Mouse (Mus musculus) heart, adult 8-10 months (tissue): ENCODE data around the gene Gimap5. TPM values are rescaled to one million over a fixed set of nuclear protein-coding genes. Genes with fewer than 3 reads are reported as not detected.
A peak's percentile ranks its signal among the peaks of the same experiment; 100 is the strongest.

Experiments used
- DNase-seq: peaks from one replicate; pipeline ENCODE4 v3.0.0; 2022; ENCODE audit warnings: low spot score
- total RNA-seq, 4 experiments: library from RNA; stranded (reverse); gene quantifications; 2 replicates each; pipeline ENCODE4 v1.2.4; 2022

Gene Gimap5
- 1 to 10 TPM; 4.1 to 5.0 (median 4.5) TPM for total RNA-seq

DNA sequence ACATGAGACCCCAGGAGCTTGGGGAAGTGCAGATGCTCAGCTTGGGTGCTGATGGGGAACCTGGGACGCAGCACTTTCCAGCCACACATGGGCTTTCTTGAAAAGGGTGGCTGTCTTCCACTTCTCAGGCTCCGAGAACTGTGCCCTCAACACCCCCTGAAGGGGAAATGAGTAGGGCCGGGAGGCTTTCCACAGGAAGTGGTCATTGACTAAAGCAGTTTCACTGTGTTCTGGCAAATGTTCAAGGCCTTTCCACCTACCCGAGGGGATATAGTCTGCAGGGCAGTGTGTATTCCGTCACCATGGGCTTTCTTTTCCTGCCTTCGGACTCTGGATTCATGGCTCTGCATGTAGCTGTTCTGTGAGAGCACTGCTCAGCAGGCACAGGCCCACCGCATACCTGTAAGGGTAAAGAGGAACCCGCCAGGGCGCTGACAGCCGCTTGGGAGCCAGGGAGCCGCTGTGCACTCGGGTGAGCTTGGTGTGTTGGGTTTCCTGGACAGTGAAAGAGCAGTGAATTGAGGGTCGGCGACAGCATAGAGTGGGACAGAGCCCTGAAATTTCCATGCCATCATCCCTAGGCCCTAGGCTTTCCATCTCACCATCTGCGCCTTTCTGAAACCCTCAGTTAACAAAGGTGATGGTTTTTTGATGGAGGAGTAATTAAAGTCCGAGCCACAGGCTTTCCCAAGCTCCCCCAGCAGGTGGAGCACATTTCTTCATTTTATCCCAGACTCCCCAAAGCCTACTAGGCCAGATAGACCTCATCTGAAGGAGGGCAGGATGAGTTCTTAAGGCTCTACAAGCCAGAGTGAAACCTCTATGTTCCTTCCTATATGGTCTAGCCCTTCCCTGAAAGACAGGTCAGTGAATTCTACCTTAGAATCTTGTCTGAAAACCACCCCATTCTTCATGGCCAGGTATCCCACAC lies at the start of gene Gimap5:
Gimap5 (plus strand) TSS at position 239 of the 931 bp plus-strand sequence.
- DNase-seq = peak; percentile 76

DNA sequence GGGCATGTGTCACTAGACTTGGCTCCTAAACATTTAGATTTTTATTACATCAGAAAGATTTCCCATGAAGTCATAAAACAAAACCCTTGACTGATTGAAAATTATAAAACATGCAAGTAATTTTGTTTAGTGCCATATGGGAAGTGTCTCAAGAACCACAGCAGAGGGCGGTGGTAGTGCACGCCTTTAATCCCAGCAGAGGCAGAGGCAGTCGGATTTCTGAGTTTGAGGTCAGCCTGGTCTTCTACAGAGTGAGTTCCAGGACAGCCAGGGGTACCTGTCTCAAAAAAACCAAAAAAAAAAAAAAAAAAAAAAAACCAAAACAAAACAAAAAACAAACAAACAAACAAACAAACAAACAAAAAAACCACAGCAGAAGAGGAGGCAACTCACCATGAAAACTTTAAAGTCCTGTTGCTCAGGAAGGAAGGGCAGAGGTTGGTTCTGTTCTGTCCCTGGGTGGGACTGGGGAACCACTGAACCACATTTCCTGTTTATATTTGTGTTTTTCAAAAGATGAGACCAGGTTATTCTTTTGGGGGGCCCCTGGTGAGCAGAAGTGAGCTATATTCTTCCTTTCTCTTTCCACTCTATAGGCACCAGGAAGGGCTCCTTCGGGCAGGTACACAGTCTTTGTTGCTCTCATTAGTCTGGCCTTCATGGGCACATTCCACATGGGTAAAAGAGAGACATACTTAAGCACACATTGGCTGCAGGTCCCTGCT lies 49.0 kb upstream of the Gimap5 start:
- no peak for DNase-seq

DNA sequence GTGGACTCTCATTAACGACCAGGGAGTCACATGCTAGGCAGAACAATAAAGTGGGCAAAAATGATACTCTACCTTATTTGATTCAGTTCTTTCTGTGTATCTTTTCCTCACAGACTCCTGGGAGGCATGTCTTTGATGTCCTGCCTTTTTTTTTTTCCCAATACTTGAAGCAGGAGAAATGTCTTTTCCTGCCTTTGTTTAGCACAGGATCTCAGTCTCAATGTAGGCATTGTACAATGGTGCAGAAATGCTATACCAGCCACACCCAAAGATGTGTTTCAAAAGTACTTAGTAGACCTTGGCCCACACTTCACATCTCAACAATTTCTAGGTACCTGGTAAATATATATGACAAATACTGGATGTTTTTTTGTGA lies 48.5 kb upstream of the Gimap5 start:
- DNase-seq = no peak

DNA sequence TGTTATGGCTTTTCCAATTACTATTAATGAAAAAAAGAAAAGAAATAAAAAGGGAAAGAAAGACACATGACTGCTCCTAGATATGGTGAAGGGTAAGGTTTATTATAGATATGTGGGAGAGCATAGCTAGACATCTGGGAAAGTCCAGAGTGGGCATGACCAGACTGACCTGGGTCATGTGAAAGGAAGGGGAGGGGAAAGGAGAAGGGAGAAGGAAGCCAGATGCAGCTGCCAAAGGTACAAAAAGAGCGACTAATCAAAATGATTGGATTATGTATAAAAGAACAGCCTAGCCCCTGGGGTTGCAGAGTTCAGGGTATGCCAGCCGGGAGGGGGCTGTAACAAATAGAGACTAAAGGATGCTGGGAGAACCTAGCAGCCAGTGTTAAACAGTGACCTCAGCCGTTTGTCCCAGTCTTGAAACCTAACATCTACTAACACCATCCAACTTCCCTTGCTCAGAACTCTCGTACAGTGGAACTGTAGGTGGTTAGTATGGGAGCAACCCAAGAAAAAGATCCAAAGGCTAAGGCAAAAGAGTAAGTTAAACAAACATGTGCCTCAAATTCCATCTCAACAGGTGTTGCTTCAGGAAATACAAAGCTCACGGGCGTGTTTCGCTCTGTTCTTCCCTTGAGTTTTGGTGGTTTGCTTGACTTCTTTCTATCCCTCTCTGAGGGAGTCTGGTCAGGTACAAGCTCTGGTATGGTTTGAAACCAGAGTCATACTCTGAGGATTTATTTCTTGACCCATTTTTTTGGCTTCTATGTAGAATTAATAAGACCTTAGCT lies 47.7 kb upstream of the Gimap5 start:
- no peak for DNase-seq

DNA sequence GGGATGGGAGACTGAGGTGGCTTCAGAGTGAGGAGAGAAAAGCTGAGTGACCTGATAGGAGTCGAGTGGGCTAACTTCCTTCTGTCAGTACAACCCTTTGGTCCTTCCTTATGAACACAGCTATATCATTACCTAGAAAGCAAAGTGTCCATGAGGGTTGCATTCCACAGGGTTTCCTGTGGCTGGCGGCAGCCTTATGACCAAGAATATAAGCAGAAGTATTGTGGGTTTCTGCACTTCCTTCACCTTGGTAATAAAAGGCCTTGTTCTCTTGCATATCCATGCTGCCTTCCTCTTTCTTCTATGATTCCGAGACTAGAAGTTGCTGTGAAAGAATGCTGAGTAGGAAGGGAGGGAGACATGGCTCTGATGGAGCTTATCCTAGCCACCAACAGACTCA lies 47.1 kb upstream of the Gimap5 start:
- DNase-seq = no peak

DNA sequence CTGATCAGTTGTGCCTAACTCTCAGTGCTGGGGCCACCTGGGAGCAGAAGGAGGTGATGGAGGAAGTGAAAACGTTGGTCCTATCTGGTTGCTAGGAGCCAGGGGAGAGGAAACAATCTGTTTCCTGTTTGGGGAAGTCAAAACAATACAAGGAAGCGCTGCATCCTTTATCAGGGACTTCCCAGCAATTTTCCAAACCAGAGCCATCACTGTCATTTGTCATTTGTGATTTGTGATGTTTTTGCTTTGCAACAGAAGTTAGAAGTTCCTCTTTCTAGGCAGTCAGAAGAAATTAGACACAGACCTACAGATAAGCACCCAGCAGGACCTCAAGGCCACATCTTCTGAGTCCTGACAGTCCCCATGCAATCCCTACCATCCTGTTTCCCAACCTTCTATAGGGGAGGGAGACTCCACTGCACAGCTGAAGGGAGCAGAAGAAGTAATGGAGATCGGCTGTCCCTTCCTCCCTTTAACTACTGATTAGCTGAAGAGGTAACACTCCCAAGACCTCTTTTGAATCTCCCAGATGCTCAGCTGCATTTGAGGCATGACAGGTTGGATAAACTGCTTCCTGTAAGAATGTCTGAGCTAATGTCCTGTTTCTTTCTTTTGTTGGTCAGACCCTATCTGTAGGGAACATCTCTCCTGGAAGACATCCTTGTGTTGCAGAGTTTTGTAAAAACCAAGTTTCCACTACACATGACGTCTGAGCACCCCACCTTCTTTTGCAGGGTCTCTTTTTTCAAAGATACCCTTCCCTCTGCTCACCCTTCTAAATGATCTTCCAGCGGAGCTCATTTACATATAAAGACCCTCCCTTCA lies 45.5 kb upstream of the Gimap5 start:
- DNase-seq = peak; percentile 82

DNA sequence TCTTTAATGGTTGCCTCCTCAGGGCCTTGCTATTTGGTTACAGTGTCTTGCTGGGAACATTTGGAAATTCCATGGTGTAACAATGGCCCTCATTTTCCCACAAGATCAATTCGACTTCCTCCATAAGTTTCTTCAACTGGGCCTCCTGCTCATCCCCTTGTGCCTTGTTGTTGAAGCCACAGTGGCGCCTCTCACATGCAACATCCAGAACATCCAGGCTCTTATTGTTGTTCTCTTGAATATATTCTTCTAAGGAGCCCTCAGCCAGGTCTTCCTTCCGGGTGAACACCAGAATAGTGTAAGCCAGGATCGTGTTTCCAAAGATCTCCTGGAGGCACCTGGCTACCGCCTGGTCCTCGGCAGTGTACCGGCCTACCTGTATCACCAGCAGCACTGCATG lies 43.9 kb upstream of the Gimap5 start:
- DNase-seq = no peak

DNA sequence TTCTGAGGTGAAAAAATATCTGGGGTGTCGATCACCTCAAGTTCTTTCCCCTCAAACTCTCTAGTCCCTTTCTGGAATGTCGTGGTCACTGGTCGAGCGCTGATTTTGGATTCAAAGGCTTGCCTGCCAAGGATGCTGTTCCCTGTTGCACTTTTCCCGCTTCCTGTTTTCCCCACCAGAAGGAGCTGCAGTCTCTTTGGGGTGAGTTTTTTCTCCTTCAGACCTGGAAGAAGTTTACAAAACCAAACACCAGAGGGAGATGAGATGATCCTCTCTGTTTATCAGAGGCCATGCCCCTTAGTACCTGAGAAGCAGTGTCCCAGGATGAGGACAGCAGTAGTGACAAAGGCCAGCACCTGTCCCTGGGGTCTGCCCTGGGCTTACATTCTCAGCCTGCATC lies 43.4 kb upstream of the Gimap5 start:
- DNase-seq = no peak

DNA sequence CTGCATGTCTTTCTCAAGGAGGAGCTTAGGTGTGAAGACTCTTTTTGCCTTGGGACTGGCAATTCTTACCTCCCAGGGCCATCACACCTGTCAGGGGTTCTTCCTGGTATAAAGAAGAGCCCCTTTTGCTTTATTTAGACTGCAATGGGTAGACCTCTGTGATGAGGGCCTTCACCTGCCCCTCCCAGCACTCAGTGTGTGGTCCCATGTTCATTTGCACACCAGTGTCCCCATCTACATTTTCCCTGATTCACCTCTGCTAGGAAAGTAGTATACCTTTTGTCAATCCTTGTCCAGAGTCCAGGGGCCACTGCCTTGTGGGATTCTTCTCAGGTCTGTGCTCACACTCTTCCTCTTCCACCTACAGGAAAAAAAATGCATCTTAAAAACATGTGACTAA lies 41.9 kb upstream of the Gimap5 start:
- no peak for DNase-seq

DNA sequence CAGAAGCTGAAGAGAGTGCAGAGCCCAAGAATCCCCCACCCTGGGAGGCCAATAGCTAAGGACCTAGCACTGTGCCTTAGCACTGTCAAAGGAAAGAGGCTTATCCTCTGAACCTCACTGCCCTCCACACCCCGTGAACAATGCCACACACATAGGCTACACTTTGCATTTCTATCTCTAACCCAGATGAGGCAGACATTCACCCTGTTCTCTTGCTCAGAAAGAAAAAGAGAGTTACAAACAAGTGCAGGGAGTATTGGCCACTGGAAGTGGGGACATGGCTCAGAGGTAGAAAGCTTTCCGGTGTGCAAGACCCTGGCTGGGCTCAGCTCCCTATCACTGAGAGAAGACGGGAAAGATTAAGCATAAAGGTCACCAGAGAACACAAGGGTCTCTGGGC lies 39.9 kb upstream of the Gimap5 start:
- no peak for DNase-seq

DNA sequence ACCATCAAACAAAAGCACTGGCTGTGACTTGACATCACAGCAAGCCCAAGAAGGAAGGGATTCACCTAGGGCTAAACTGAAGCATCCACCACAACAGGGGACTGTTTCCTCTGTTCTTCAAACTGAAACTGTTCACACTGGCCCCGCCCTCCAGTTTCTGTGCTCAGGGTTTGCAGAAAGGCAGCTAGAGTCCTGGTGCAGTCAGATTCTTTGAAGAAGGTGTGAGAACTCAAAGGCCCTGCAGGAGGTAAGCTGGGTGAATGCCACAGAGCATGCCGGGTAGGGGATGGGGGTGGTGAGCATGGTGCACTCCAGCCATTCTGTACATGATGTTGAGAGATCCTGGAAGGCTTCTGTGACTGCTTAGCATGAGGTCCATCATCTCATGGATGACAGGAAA lies 27.5 kb upstream of the Gimap5 start, which contains the start of the genes Gm28053 and Gimap7:
Gm28053 (plus strand) TSS at position 153 of the 400 bp plus-strand sequence.
Gimap7 (plus strand) TSS at position 167 of the 400 bp plus-strand sequence.
- DNase-seq = no peak

DNA sequence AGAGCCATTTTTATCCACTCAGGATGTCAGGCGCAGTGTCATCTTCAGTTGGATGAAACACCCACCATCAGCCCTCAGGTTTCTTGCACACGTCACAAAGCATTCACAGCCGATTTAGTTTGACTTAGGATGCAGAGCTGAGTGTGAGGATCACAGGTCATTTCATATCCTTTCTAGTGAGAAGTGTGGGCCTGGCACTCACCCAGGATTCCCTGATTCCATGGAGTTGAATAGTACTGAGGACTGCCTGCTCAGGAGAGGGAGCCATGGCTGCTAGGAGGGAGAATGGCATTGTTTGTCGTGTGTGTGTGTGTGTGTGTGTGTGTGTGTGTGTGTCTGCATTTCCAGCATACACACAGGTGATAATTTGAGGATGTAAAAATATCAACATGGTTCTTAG lies 25.7 kb upstream of the Gimap5 start:
- no peak for DNase-seq

DNA sequence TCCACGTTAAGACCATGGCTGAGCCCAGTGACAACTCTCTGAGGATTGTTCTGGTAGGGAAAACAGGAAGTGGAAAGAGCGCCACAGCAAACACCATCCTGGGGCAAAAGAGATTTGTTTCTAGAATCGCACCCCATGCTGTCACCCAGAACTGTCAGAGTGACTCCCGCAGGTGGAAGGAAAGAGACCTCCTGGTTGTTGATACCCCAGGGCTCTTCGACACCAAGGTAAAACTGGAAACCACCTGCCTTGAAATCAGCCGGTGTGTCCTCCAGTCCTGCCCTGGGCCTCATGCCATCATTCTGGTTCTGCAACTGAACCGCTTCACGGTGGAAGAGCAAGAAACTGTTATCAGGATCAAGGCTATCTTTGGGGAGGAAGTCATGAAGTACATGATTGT lies 22.5 kb upstream of the Gimap5 start:
- no peak for DNase-seq

DNA sequence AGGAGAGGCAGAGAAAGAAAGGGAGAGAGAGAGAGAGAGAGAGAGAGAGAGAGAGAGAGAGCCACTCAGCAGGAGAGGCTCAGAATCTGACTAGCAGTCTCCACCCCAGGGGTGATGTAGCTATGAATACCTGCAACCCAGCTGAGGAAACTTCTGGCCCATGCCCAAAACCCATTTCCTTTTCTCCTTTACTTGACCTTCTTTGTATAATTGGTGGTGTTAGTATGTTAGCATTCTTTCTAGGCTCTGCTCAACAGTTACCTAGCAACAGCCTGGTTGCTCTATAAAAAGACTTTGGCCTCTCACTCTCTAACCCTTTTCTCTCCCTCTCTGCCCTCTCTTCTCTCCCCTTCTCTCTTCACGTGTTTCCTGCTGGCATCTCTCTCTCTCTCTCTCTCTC lies 20.5 kb upstream of the Gimap5 start:
- peak; percentile 87 for DNase-seq

DNA sequence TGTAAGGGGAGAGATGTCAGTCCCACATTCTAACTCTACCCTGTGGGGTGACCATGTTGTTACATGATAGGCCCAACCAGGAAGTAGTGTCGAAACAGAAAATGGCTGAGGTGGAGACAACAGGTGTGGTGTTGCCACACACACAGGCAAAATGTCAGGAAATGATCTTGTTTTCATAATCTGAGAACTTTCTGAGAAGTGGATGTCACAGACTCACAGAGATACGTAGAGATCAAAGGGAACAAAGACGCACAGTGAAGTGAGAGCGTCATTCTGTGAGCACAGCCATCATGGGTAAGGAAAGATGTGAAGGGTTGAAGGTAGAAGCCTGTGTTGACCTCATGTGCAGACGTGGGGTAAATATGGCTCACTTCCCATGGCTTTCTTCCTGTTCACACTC lies 18.2 kb upstream of the Gimap5 start:
- no peak for DNase-seq

DNA sequence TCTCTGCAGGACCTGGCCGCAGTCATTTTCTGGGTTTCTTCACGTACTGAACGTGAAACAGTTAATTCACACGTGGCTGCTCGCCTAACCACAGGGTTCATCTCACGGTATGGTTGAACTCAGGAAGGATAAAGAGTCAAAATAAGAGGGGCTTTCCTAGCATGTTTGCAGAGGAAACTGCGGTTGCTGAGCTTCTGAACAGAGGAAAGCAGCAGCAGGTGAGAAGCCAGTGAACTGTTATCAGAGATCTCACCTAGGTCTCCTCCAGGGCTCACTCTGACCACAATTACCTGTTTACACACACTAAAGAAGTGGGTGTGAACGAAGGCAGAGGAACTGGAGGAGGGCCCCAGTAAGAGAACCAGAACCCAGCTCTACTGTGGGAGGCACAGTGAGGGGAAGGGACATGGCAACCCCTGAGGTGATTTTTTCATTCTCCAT lies 13.1 kb upstream of the Gimap5 start:
- DNase-seq = no peak

DNA sequence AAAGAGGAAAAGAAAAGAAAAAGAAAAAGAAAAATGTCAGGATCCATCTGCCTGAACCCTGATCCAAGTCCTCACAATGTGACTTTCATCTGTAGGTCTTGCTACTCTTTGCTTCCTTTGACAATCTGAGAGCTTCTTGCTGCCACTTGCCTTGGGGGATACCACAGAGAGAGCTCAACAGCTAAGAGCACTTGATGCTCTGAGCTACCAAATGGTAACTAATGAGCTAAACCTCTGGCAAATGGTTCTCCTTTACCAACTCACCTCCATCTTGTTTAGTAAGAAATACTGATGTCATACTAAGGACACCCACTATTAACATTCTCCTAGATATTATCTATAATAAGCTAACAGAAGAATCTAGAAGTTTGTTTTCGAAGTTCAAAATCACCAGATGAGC lies 12.3 kb upstream of the Gimap5 start:
- no peak for DNase-seq

DNA sequence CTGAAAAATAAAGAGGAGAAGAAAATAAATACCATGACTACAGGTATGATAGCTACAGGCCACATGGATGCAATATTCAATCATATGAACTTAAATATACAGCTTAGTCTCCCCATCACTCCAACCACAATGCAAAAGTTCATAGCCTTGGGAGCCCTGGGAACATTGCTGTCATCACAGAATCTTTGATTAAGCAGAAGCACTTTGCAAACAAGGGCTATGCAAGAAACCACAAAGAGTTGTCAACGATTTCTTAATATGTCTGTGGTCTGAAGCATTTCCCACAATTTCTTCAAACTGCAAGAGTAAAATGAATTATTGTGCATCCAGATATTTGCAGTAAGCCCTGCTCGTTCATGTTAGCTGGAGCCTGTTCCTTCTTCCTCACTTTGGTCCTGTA lies 8.9 kb upstream of the Gimap5 start:
- DNase-seq = no peak

DNA sequence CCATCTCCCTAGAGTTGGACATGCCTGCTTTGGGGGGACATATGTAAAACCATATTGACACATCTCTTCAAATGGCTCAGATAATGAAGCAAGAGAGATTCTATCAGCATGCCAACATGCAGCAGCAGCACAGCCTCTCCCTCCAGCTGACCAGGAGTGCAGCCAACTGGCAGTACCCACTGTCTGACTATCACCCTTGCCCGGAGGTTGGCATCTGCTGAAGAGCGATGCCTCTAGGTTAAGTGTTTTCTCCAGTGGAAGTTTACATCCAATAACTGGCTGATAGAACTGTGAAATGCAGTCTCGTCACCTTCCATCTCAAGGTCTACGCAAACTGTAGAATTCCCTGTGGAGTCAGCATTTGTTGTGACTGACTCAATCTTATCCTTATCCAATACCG lies 8.3 kb upstream of the Gimap5 start:
- no peak for DNase-seq

DNA sequence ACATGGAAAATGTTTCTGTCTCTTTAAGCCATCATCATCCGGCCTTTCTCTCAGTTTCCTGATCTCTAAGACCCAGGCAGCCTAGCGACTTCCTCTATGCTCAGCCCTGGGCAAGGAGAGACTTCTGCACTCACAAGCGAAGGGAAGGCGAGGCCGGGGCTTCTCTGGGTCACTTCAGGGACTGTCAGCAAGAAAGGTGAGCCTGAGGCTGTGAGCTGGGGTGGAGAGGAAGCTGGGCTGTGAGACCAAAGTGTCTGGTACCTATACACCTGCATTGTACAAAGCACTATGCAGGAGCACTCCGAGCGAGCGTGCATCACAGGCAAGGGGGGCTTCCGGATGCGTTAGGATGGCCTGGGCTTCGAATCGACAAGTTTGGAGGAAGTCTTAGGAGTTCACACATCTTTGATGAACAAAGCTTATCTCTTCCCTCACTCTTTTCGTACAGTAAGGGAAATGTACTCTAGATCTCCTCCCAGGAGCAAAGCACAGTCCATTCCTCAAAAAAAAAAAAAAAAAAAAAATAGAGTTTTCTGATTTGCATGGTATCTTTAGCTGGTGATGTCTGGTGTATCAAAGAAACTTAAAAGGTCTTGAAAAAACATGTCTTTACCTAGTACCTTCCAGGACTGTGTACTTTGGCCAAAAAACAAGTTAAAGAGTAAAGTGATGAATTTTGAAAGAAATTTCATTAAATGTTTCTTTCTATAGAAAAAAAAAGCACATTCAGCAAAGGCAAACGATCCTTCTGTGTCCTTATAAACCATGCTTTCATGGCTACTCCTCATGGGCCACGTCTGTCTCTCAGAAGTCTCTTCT lies 6.8 kb upstream of the Gimap5 start, which contains the start of gene Gimap1:
Gimap1 (plus strand) TSS at position 94 of the 819 bp plus-strand sequence.
- peak; percentile 68 for DNase-seq
